Mouse (Mus musculus): ENCODE measurements around the gene Morf4l1. TPM values are rescaled to one million over a fixed set of nuclear protein-coding genes. Genes with fewer than 3 reads are reported as not detected.
"Not testable (repeated sequence)": the region's sequence is repeated elsewhere in the genome, so short reads cannot be mapped to it uniquely, and the experiment has no call there.

The Morf4l1 gene
- total RNA-seq, 2 experiments from 2014 or later = 388 to 417 TPM

DNA sequence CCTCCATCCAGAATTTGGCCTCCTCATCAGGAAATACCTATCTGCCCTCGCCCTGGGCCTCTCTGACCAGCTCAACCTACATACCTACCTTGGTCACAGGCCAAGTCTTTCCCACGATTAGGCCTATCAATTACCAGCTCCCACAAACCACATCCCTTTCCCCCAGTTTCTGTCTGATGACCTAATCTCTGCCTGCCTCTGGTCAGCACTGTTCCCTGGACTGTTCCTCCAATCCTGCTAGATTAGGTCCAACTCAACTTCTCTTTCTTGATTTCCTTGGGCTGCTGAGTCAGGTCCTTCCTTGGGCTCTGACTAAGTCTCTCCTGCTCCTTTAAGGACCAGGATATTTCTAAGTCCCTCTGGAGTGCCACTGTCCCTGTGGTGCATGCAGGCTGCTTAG is 47.2 kb downstream of the Morf4l1 start:
- DNase-seq (ENCODE audit: low spot score in 2 of 2) = no peak

DNA sequence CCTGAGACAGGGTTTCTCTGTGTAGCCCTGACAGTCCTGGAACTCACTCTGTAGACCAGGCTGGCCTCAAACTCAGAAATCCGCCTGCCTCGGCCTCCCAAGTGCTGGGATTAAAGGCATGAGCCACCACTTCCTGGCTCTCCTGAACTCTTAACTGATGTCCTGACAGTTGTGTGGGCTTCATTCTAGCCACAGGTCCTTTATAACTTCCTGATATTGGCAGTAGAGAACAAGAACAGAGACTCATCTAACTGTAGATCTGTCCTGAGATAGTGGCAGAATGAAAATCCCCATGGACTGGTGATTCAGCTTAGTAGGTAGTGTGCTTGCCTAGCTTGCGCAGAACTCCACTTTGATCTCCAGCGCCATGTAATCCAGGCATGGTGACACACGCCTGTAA is 53.6 kb downstream of the Morf4l1 start:
- not testable (repeated sequence) for DNase-seq (ENCODE audit: low spot score in 2 of 2)

DNA sequence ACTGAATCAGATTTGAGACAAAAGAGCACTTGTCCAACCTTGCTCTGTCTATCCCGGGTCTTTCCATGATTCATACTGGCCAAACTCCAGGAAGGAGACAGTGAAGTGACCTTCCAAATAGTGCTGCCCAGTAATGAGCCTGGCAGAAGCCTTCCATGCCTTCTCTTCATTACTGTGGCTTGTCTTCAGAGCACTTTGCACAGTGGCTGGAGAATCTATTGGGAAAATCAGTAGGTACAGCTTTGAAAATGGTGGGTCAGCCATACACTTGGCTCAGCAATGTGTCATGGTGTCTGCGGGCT is 54.0 kb downstream of the Morf4l1 start:
- DNase-seq (ENCODE audit: low spot score in 2 of 2) = no peak

DNA sequence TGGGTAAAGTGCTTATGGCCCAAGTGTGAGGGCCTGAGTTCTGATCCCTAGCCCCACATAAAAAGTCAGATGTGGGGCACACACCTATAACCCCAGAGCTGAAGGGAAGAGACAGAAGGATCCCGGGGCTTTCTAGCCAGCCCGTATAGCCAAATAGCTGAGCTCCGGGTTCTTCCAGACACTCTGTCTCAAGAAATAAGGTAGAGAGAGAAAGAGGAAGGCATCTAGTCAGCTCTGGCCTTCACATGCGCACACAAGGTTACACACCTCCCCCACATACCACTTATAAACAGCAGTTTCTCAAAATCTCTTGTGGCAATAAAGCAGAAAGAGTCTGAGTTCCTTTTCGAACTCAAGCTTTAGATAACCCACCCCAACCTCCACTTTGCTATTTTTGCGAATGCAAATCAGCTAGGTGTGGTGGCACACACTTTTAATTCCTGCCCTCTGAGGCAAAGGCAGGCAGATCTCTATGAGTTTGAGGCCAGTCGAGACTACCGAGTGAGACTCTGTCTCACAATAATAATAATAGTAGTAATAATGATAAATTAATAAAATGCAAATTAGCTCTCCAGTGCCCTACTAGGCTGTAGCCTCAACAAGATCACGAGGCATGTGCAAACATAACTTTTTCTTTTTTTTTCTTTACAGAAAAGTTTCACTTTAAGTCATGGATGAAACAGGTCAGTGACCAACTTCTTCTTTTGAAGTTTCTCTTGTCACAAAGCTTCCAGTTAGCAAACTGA is 54.6 kb downstream of the Morf4l1 start:
- DNase-seq (ENCODE audit: low spot score in 2 of 2) = no peak

DNA sequence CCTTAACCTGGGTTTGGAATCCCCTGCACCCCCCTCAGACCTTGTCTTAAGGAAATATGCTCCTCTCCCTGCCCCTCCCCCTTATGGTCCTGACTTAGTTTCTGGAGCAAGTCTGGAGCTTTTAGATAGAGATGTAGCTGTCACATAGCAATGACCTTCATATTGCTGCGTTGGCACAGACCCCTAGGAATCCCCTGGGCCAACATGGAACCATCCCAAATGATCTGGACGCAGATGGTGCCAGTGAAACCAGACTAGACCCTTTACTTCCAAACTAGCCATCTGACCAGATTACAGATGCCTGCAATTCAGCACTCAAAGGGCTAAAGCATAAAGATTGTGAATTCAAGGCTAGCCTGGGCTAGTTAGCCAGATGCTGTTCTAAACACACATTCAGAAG is 57.9 kb downstream of the Morf4l1 start:
- no peak for DNase-seq (ENCODE audit: low spot score in 2 of 2)

DNA sequence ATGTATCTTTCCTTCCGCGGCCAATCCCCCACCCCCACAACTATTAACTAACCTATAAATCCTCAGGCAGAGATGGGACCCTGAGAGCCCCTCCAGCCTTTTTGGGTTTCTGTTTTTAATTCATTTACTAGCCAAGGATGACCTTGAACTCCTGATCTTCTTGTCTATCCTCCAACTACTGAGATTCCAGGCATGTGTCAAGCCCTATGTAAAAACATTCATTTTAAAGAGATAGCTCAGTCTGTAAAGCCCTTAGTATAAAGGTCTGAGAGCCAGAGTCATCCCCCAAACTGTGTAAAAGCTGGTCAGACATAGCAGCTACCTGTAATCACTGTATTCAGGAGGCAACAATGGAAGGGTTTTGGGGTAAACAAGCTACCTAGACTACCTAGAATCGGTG is 58.7 kb downstream of the Morf4l1 start:
- DNase-seq (ENCODE audit: low spot score in 2 of 2) = no peak

DNA sequence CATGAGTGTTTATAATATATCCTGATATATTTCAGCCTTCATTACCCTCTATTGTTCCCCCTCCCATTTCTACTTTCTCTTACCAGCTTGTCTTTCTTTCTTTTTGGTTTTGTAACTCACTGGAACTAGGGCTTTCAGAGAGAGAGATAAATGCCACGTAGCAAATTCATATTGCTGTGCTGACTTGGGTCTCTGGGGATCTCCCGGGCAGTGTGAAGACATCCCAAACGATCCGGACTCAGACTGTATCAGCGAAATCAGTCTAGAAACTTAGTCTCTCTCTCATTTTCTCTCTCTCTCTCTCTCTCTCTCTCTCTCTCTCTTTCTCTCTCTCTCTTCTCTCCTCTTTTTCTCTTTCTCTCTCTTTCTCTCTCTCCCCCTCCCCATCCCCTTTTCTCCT is 59.2 kb downstream of the Morf4l1 start:
- no peak for DNase-seq (ENCODE audit: low spot score in 2 of 2)

DNA sequence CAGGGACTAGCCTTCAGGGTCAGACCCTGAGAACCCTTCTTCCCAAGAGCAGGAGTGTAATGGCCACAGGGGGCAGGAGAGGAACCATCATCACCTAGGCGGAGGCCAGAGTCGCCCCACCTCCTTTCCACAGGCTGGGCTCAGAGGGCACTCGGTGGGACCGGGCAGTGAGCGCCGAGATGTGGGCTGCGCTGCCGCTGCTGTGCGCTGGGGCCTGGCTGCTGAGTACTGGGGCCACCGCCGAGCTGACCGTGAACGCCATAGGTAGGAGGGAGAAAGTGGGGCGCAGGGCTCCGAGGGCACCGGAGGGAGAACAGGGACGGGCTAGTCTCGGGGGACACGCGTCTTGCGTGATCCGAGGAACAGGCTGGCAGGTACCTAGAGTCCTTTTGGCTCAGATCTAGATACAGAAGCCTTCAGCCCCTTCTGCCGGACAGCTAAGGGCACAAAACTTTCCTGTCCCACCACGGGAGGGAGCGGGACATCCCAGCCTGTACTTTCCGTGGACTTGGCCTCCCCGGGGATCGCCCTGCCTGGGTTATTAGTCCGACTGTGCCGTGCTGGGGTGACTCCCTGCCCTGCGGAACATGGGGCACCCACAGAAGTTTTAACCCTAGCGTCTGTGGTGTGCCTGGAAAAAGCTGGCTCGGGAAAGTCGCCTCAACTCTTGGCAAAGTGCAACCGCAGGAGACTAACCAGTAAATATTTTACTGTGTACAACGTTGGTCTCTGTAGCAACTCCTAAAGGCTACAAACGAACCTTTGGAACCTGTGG is 60.0 kb downstream of the Morf4l1 start:
- peak; percentile 17 to 43 for DNase-seq (ENCODE audit: low spot score in 2 of 2)

DNA sequence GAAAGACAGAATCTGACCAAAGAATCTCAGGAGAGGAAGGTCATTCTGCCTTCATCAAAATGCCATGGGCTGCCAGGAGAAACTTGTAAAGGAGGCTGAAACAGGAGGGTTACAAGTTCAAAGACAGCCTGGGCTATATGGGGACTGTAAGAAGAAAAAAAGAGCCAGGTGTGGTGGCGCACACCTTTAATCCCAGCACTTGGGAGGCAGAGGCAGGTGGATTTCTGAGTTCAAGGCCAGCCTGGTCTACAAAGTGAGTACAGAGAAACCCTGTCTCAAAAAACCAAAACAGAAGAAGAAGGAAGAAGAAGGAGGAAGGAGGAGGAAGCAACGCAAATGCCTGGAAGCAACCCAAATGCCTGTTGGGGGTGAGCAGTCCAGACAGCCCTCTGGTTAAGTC is 60.7 kb downstream of the Morf4l1 start, which contains the start of gene Ctsh:
Gene Ctsh (plus strand): TSS at position 301 of the 400 bp plus-strand sequence.
- DNase-seq (ENCODE audit: low spot score in 2 of 2) = no peak

DNA sequence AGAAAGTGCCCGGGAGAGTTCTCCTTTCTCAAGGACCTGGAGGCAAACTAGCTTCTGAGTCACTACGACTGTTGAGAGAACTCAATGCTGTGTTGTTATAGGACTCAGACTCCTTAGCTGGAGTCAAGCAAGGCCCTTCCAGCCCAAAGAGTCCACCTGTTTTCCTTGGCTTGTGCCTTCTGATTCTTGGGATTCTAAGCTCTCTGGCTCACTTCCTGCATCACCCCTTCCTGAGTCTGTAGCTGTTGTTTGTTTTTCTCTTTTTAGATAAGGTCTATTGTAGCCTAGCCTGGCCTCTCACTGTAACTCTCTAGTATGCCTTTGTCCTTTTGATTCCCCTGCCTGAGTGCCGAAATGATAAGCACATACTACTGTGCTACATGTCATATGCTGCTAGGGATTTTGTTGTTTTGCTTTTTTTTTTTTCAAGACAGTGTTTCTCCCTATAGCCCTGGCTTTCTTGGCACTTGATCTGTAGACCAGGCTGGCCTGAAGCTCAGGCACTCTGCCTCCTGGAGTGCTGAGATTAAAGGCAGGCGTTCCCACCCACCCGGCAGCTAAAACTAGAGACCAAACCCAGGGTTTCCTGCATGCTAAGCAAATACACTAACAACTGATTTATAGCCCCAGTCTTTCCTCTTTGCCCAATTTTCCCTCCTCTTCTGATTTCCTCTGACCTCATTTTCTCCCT is 66.5 kb downstream of the Morf4l1 start:
- no peak for DNase-seq (ENCODE audit: low spot score in 2 of 2)

DNA sequence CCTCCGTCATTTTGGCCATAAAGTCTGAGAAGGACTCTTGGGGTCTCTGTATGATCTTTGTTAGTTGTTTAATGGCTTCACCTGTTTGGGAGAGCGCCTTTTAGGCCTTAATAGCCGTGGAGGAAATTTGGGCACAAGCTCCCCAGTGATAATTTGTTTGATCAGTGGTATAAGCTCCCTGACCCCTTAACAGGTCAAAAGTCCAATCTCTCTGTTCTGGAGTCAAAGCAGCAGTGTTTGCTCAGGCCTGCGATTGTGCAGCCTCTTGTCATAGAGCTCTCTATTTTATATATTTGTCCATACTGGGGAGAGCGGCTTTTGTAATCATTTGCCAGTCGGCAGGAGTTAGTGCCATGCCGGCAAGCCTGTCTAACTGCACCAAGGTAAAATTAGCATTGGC is 69.4 kb downstream of the Morf4l1 start:
- DNase-seq (ENCODE audit: low spot score in 2 of 2) = no peak

DNA sequence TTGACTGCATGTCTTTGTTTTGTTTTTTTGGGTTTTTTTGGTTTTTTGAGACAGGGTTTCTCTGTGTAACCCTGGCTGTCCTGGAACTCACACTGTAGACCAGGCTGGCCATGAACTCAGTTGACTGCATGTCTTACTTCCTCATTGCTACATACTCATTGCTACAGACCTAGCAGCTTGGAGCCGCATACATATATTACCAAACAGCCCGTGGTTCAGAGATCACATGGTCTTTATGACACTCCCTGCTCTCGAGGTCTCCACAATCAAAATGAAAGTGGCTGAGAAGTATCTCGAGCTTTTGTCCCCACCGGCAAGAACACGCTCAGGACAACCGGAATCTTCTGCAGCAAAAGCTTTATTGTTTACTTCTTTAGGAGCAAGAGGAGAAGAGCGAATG is 71.7 kb downstream of the Morf4l1 start:
- not testable (repeated sequence) for DNase-seq (ENCODE audit: low spot score in 2 of 2)

Other genes with a start within 250 kb of the Morf4l1 start
- 100 to 1,000 TPM; 153 to 156 TPM for gene Rasgrf1, start 204.9 kb downstream of the Morf4l1 start, total RNA-seq (2021)
- 10 to 100 TPM; 29.2 to 32.6 TPM for gene Ctsh, start 60.6 kb downstream of the Morf4l1 start, total RNA-seq (2021)
- 1 to 10 TPM; 2.7 to 3.5 TPM for gene Adamts7, start 48.3 kb upstream of the Morf4l1 start, total RNA-seq (2021)
- gene Tbc1d2b, start 156.0 kb upstream of the Morf4l1 start, total RNA-seq (2021) = 10 to 100 TPM; 12.9 to 14.3 TPM

Measured in layer of hippocampus, postnatal 10 days (tissue).